Mouse (Mus musculus) megakaryocyte, embryonic 14.5 days (primary cell): ENCODE results near the gene Naxe.

ENCODE experiments used
- FLI1 ChIP-seq: IDR thresholded peaks from 2 replicates; pipeline ENCODE4 v1.6.1; 2012; ENCODE audit warnings: low read length, inconsistent platforms, mixed read lengths
- GATA1 ChIP-seq: IDR thresholded peaks from 3 replicates; pipeline ENCODE4 v1.6.1; 2012; ENCODE audit warnings: mixed read lengths, low read length, inconsistent platforms, borderline replicate concordance

DNA sequence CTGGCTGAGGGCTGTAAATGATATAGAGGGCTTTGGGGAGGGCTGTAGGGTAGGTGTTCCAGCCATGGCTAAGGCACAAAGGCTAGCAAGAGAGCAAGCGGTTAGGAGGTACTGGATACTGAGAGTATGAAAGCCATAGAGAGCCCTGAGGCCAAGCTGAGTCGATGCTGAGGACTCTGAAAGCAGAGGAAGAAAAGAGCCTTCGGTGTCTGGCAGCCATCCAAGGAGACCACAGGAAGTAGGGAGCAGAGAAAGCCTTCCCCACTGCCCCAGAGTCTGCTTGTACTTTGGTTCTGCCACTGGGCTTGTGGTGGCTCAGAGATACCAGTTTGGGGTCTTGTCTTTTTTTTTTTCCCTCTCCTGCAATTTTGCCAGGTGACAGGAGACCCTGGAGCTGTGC lies 42.0 kb upstream of the Naxe start:
- TF ChIP-seq FLI1, result no peak
- TF ChIP-seq GATA1, result no peak
